Comparison of ENCODE assay signal across 21 mouse cellular contexts in genomic region chr15:79766168-79766567, GRCm38 (mm10). TPM values are rescaled to one million over a fixed set of nuclear protein-coding genes. Genes with fewer than 3 reads are reported as not detected.
DNase-seq lines count a peak whose midpoint lies in the region; ATAC-seq and TF ChIP-seq lines count a peak whose summit lies in the region.
"Had no signal": no experiment of that assay in that cellular context is flagged by ENCODE, and none has a peak within 500 bp of the region (broad histone marks: within the 10 kb centered on the region; RNA-seq: fewer than 3 reads in every experiment).

No protein-coding gene starts in this region.

- DNase-seq in cerebellum, adult 9-11 months = peak; percentile 57
- no peak for DNase-seq in cerebellum, adult 11 months
- no peak for DNase-seq in left cerebral cortex, adult 2 months (ENCODE audit: extremely low spot score in 1 of 2, low spot score in 2 of 2)
- no peak for DNase-seq in left cerebral cortex, adult 11 months (ENCODE audit: low spot score)
- DNase-seq in heart, adult 11 months = no peak
- DNase-seq: adrenal gland, postnatal 14 days; embryo, embryonic 11 days; heart, adult 18-20 months; kidney, postnatal 36 days; right cerebral cortex, postnatal 14 days; spleen, adult 18-20 months; thymus, adult 18-20 months had no signal

- TF ChIP-seq CTCF in left cerebral cortex, adult 2 months (IDR thresholded peaks at IDR 0.05) = no peak

- peaks cover 34% of the 10 kb centered on the region for H3K4me1 ChIP-seq in neural tube, embryonic 13.5 days (replicated peaks)
- peaks cover 49% of the 10 kb centered on the region for H3K4me1 ChIP-seq in neural tube, embryonic 15.5 days

- H3K4me3 ChIP-seq in left cerebral cortex, adult 2 months = no peak overlapping the region
- no peak overlapping the region for H3K4me3 ChIP-seq in neural tube, embryonic 13.5 days
- no peak overlapping the region for H3K4me3 ChIP-seq in neural tube, embryonic 15.5 days (replicated peaks)
- H3K4me3 ChIP-seq: heart, embryonic 13.5 days; intestine, embryonic 15.5 days; limb, embryonic 12.5 days; liver, embryonic 12.5 days; lung, embryonic 15.5 days had no signal

- H3K36me3 ChIP-seq in neural tube, embryonic 13.5 days = peaks cover 40% of the 10 kb centered on the region
- peaks cover 22% of the 10 kb centered on the region for H3K36me3 ChIP-seq in neural tube, embryonic 15.5 days

- H3K9me3 ChIP-seq in neural tube, embryonic 13.5 days = no peaks in the 10 kb centered on the region
- no peaks in the 10 kb centered on the region for H3K9me3 ChIP-seq in neural tube, embryonic 15.5 days (replicated peaks)
- H3K9me3 ChIP-seq: heart, embryonic 13.5 days; intestine, embryonic 15.5 days; limb, embryonic 12.5 days; liver, embryonic 12.5 days; lung, embryonic 15.5 days had no signal

- peak overlapping the region; percentile 4; the same call in 1 of the 2 replicates for H3K9ac ChIP-seq in neural tube, embryonic 13.5 days
- no peak overlapping the region for H3K9ac ChIP-seq in neural tube, embryonic 15.5 days (replicated peaks)
- H3K9ac ChIP-seq: heart, embryonic 13.5 days; hindbrain, embryonic 14.5 days; intestine, embryonic 15.5 days; limb, embryonic 12.5 days; liver, embryonic 12.5 days; lung, embryonic 15.5 days had no signal

- peak overlapping the region; percentile 78 for H3K27ac ChIP-seq in left cerebral cortex, adult 2 months
- no peak overlapping the region for H3K27ac ChIP-seq in neural tube, embryonic 13.5 days (replicated peaks)
- H3K27ac ChIP-seq in neural tube, embryonic 15.5 days (replicated peaks) = no peak overlapping the region
- H3K27ac ChIP-seq: hindbrain, embryonic 14.5 days; intestine, embryonic 15.5 days; limb, embryonic 12.5 days; liver, embryonic 12.5 days; lung, embryonic 15.5 days had no signal

- WGBS in neural tube, embryonic 13.5 days = 70% methylated on average over 10 of the region's 10 CpGs
- WGBS in neural tube, embryonic 15.5 days = 63% methylated on average over 10 of the region's 10 CpGs

- H3K27me3 ChIP-seq in neural tube, embryonic 13.5 days = no peaks in the 10 kb centered on the region
- no peaks in the 10 kb centered on the region for H3K27me3 ChIP-seq in neural tube, embryonic 15.5 days (replicated peaks)
- H3K27me3 ChIP-seq: CH12.LX; heart, embryonic 13.5 days; intestine, embryonic 15.5 days; limb, embryonic 12.5 days; liver, embryonic 12.5 days; lung, embryonic 15.5 days had no signal

- intact Hi-C loops in left cerebral cortex, adult 2 months (cut with DNase I) = loop anchor here (5.0 kb wide), 1 partner anchor 246 kb away; the partner anchor contains the start of gene Pdgfb

- H3K4me2 ChIP-seq in neural tube, embryonic 13.5 days = no peak overlapping the region
- no peak overlapping the region for H3K4me2 ChIP-seq in neural tube, embryonic 15.5 days
- H3K4me2 ChIP-seq: heart, embryonic 13.5 days; hindbrain, embryonic 14.5 days; intestine, embryonic 15.5 days; limb, embryonic 12.5 days; liver, embryonic 12.5 days; lung, embryonic 15.5 days had no signal

- no peak for ATAC-seq in neural tube, embryonic 13.5 days (ENCODE audit: low read depth)
- no peak for ATAC-seq in neural tube, embryonic 15.5 days (ENCODE audit: low FRiP score)
- ATAC-seq: intestine, embryonic 15.5 days; liver, embryonic 12.5 days had no signal

RNA-seq across cellular contexts. Expression of gene Dnal4, which starts 11.5 kb away (rescaled TPM):
- total RNA-seq in left cerebral cortex, adult 2 months (2021) = 10 to 100 TPM; 53.2 to 54.1 TPM
- polyA plus RNA-seq in neural tube, embryonic 13.5 days (2015; fragmentation: Nextera tagmentation; extraction: Ambion mirVana) = 69.7 and 72.1 TPM in 2 replicates
- 58.4 and 63.7 TPM in 2 replicates for polyA plus RNA-seq in neural tube, embryonic 15.5 days (2015; fragmentation: Nextera tagmentation; extraction: Ambion mirVana)

RNA-seq across cellular contexts. Expression of gene Sun2, which starts 23.8 kb away (rescaled TPM):
- total RNA-seq in left cerebral cortex, adult 2 months (2021) = 10 to 100 TPM; 43.9 to 46.5 TPM
- polyA plus RNA-seq in neural tube, embryonic 13.5 days (2015; fragmentation: Nextera tagmentation; extraction: Ambion mirVana) = 6.9 and 11.1 TPM in 2 replicates
- 5.5 and 6.2 TPM in 2 replicates for polyA plus RNA-seq in neural tube, embryonic 15.5 days (2015; fragmentation: Nextera tagmentation; extraction: Ambion mirVana)

RNA-seq across cellular contexts. Expression of gene Nptxr, which starts 38.4 kb away (rescaled TPM):
- 100 to 1,000 TPM; 800 to 813 TPM for total RNA-seq in left cerebral cortex, adult 2 months (2021)
- 19.9 and 22.1 TPM in 2 replicates for polyA plus RNA-seq in neural tube, embryonic 13.5 days (2015; fragmentation: Nextera tagmentation; extraction: Ambion mirVana)
- 39.9 and 49.0 TPM in 2 replicates for polyA plus RNA-seq in neural tube, embryonic 15.5 days (2015; fragmentation: Nextera tagmentation; extraction: Ambion mirVana)
